Comparison of ENCODE assay signal across 11 mouse cellular contexts in the genomic region with DNA sequence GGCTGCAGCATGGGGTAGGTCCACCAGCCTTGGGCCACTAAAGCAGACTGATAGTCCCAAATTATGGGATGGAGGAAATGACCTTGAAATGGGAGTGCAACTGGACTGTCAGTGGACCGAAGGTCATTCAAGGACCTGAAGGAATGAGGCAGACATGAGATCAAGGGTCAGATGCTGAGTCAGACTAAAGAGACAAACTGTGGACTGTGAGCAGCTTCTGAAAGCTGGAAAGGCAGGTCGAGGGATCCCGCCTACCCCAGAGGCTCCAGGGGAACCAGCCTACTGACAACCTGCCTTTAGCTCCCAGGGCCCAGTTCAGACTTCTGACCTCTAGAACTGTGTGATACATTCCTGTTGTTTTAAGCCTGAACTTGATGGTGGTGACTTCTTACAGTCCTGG. TPM values are rescaled to one million over a fixed set of nuclear protein-coding genes. Genes with fewer than 3 reads are reported as not detected.
DNase-seq lines count a peak whose midpoint lies in the region; ATAC-seq and TF ChIP-seq lines count a peak whose summit lies in the region.
"Had no signal": no experiment of that assay in that cellular context is flagged by ENCODE, and none has a peak within 500 bp of the region (broad histone marks: within the 10 kb centered on the region; RNA-seq: fewer than 3 reads in every experiment).

No protein-coding gene starts in this region.

- H3K9ac ChIP-seq in heart, adult 2 months (ENCODE audit: low read depth, low read length) = no peak overlapping the region
- H3K9ac ChIP-seq in hindbrain, embryonic 13.5 days = no peak overlapping the region
- H3K9ac ChIP-seq: forebrain, embryonic 15.5 days had no signal

- H3K4me3 ChIP-seq in heart, adult 2 months = no peak overlapping the region
- H3K4me3 ChIP-seq in hindbrain, embryonic 13.5 days = no peak overlapping the region
- H3K4me3 ChIP-seq in limb, embryonic 10.5 days = no peak overlapping the region
- H3K4me3 ChIP-seq: forebrain, embryonic 15.5 days had no signal

- H3K4me1 ChIP-seq in heart, adult 2 months (ENCODE audit: control insufficient read depth, insufficient read depth, low read length) = peaks cover 20% of the 10 kb centered on the region
- H3K4me1 ChIP-seq in hindbrain, embryonic 13.5 days (replicated peaks) = peaks cover 75% of the 10 kb centered on the region
- H3K4me1 ChIP-seq in limb, embryonic 10.5 days = peaks cover 59% of the 10 kb centered on the region

- 67% methylated on average over 3 of the region's 3 CpGs for WGBS in heart, adult 2 months
- WGBS in hindbrain, embryonic 13.5 days = 68% methylated on average over 3 of the region's 3 CpGs
- WGBS in limb, embryonic 10.5 days = 75% methylated on average over 3 of the region's 3 CpGs

- no peak overlapping the region for H3K4me2 ChIP-seq in hindbrain, embryonic 13.5 days
- H3K4me2 ChIP-seq: forebrain, embryonic 15.5 days had no signal

- no peaks in the 10 kb centered on the region for H3K9me3 ChIP-seq in hindbrain, embryonic 13.5 days
- no peaks in the 10 kb centered on the region for H3K9me3 ChIP-seq in limb, embryonic 10.5 days (replicated peaks)
- H3K9me3 ChIP-seq: forebrain, embryonic 15.5 days had no signal

- H3K36me3 ChIP-seq in heart, adult 2 months (ENCODE audit: control insufficient read depth, insufficient read depth, low read length) = no peaks in the 10 kb centered on the region
- no peaks in the 10 kb centered on the region for H3K36me3 ChIP-seq in hindbrain, embryonic 13.5 days
- no peaks in the 10 kb centered on the region for H3K36me3 ChIP-seq in limb, embryonic 10.5 days
- H3K36me3 ChIP-seq: forebrain, embryonic 15.5 days had no signal

- ATAC-seq in hindbrain, embryonic 13.5 days (ENCODE audit: low FRiP score) = no peak
- ATAC-seq in inflammation-experienced regulatory T-cells, adult 6 months = no peak
- ATAC-seq: forebrain, embryonic 15.5 days had no signal

- H3K79me2 ChIP-seq in heart, adult 2 months (replicated peaks; ENCODE audit: control insufficient read depth, insufficient read depth, low read length) = no peaks in the 10 kb centered on the region

- no peak for TF ChIP-seq CTCF in heart, adult 2 months (IDR thresholded peaks at IDR 0.05)

- DNase-seq in heart, adult 2 months = no peak
- no peak for DNase-seq in heart, postnatal 10 days
- peak; percentile 14 for DNase-seq in kidney, adult 18-20 months
- no peak for DNase-seq in kidney, postnatal 10 days
- no peak for DNase-seq in limb, embryonic 10.5 days (ENCODE audit: low spot score)
- no peak for DNase-seq in thymus, postnatal 4 days
- DNase-seq: B cell, adult 2 months; embryo, embryonic 11 days had no signal

- TF ChIP-seq POLR2A in heart, adult 2 months (IDR thresholded peaks at IDR 0.05; ENCODE audit: insufficient read depth, low read depth, low read length) = no peak

- H3K27ac ChIP-seq in heart, adult 2 months = peak overlapping the region; percentile 65; the same call in 1 of the 2 replicates
- peak overlapping the region; percentile 79 for H3K27ac ChIP-seq in hindbrain, embryonic 13.5 days
- H3K27ac ChIP-seq in limb, embryonic 10.5 days = peak overlapping the region; percentile 50

- intact Hi-C loops in heart, adult 2 months (cut with DNase I) = loop anchor here (5.0 kb wide), 1 partner anchor 54 kb away; a partner anchor contains a TSS
- intact Hi-C loops in heart, postnatal 10 days (cut with DNase I) = no loop called here

- TF ChIP-seq EP300 in heart, adult 2 months (IDR thresholded peaks at IDR 0.05; ENCODE audit: insufficient read depth, low read depth, low read length) = no peak

- H3K27me3 ChIP-seq in heart, adult 2 months (ENCODE audit: control insufficient read depth, insufficient read depth, low read length) = no peaks in the 10 kb centered on the region
- H3K27me3 ChIP-seq in hindbrain, embryonic 13.5 days = no peaks in the 10 kb centered on the region
- H3K27me3 ChIP-seq in limb, embryonic 10.5 days (ENCODE audit: low read depth, poor library complexity, severe bottlenecking) = no peaks in the 10 kb centered on the region
- H3K27me3 ChIP-seq: forebrain, embryonic 15.5 days had no signal

RNA-seq across cellular contexts. Expression of a gene that starts 55.3 kb away (rescaled TPM):
- 1 to 10 TPM; 5.2 to 6.0 TPM for total RNA-seq in heart, adult 2 months (2021)
- 9.3 and 9.8 TPM in 2 replicates for polyA plus RNA-seq in heart, adult 2 months (2012; rRNA removed)
- total RNA-seq in heart, postnatal 10 days (2021) = 10 to 100 TPM; 12.1 to 17.7 TPM
- polyA plus RNA-seq in hindbrain, embryonic 13.5 days (2015; fragmentation: Nextera tagmentation; extraction: Ambion mirVana) = 24.7 and 29.7 TPM in 2 replicates
- polyA plus RNA-seq in limb, embryonic 10.5 days (2016; fragmentation: Nextera tagmentation; extraction: Ambion mirVana) = 24.6 and 26.2 TPM in 2 replicates
- polyA plus RNA-seq in inflammation-experienced regulatory T-cells, adult 6 months (2017; shearing (Covaris generic)) = 10 to 100 TPM; 31.3 to 54.8 (median 31.8) TPM
